Mouse (Mus musculus) small intestine, adult 2 months (tissue): ENCODE measurements around the gene Trafd1. TPM values are rescaled to one million over a fixed set of nuclear protein-coding genes. Genes with fewer than 3 reads are reported as not detected.
A peak's percentile ranks its signal among the peaks of the same experiment; 100 is the strongest.

ENCODE experiments used
- H3K27ac ChIP-seq: fragments of 200-500 bp; 2 replicates; pipeline ENCODE4 v1.5.1; 2012; ENCODE audit warnings: low read depth, low read length, control low read depth, inconsistent platforms; ENCODE audit not compliant: insufficient read depth
- H3K27me3 ChIP-seq: fragments of 200-500 bp; 2 replicates; pipeline ENCODE4 v1.6.1; 2012; ENCODE audit warnings: mild to moderate bottlenecking, moderate library complexity, low read length, inconsistent platforms; ENCODE audit not compliant: control insufficient read depth, insufficient read depth
- H3K36me3 ChIP-seq: fragments of 200-500 bp; 2 replicates; pipeline ENCODE4 v1.6.1; 2012; ENCODE audit warnings: mild to moderate bottlenecking, low read length, control low read depth, inconsistent platforms; ENCODE audit not compliant: control insufficient read depth, insufficient read depth
- H3K4me1 ChIP-seq: fragments of 200-500 bp; 2 replicates; pipeline ENCODE4 v1.6.1; 2012; ENCODE audit warnings: low read length, inconsistent platforms, mixed read lengths; ENCODE audit not compliant: control insufficient read depth, insufficient read depth, insufficient read length
- H3K4me3 ChIP-seq: fragments of 200-500 bp; 2 replicates; pipeline ENCODE4 v1.5.1; 2012; ENCODE audit warnings: low read depth, mild to moderate bottlenecking, control low read depth, inconsistent platforms, low read length, moderate library complexity
- CTCF ChIP-seq: fragments of 200-500 bp; IDR thresholded peaks from 2 replicates; pipeline ENCODE4 v1.5.1; 2012; ENCODE audit warnings: low read depth, mild to moderate bottlenecking, control low read depth, inconsistent platforms, low read length, moderate library complexity, mixed read lengths; ENCODE audit not compliant: insufficient replicate concordance, insufficient read length; ENCODE audit errors: extremely low read depth
- POLR2A ChIP-seq: fragments of 200-500 bp; IDR thresholded peaks from 2 replicates; pipeline ENCODE4 v1.6.1; 2012; ENCODE audit warnings: low read depth, mild to moderate bottlenecking, control low read depth, inconsistent platforms, low read length, moderate library complexity
- WGBS: fragments of 180-500 bp; shearing (Covaris S2); methylation state at CpG from one replicate; pipeline ENCODE4 v1.1.7; 2018; 5-methylcytosine and 5-hydroxymethylcytosine counted together
- polyA plus RNA-seq: library from polyadenylated mRNA; depleted of rRNA; stranded (reverse); fragments of >200 nt; gene quantifications from 2 replicates; pipeline ENCODE4 v1.2.3, GENCODE M21; 2012

Trafd1 gene
- polyA plus RNA-seq, 1 experiment: 108 TPM

DNA sequence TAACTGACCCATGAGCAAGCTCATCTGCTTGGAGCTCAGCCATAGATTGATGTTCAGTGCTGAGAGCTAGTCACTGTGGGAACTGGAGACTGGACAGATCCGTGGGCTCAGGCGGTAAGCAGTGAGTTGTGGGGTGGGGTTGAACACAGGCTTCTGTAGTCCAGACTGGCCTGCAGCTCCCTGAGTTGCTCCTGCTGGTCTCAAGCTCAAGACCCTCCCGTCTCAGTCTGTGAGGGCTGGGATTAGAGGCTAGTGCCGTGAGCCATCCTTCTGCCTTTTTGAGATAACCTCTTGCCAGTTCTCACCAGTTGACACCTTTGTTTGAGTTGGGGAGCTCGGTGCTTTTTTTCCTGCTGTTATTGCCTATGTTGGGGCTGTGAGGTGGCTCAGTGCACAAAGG is 15.4 kb upstream of the Trafd1 start:
- Histone ChIP-seq H3K36me3 (no peaks in the 10 kb centered on the region), H3K4me3 (no peak overlapping the region), H3K27ac (no peak overlapping the region), H3K4me1 (peaks cover 16% of the 10 kb centered on the region; the same call in 1 of the 2 replicates), H3K27me3 (no peaks in the 10 kb centered on the region)
- no peak for TF ChIP-seq CTCF
- TF ChIP-seq POLR2A: no peak
- 66% methylated on average over 5 of the region's 5 CpGs for WGBS

DNA sequence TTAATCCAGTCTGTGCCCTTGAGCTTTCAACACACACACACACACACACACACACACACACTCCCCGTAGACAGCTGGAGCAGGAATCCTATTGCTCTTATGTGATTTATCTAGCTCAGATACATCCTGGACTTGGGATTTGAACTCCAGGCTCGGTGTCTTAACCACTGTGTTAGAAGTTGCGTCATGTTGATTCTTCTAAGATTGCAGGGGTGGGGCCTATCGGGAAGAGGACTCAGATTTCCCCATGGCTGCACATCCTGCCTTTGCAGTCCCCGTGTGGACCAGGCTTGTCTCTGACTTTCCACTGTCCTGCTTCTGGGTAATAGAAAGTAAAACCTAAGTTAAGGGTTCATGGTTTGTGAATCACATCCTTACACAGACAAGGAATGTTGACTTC is 14.6 kb upstream of the Trafd1 start:
- Histone ChIP-seq H3K36me3 (no peaks in the 10 kb centered on the region), H3K27me3 (no peaks in the 10 kb centered on the region), H3K4me3 (no peak overlapping the region), H3K4me1 (peaks cover 16% of the 10 kb centered on the region; the same call in 1 of the 2 replicates), H3K27ac (0 out of 2 replicates have a peak overlapping the region, but pooled peaks have one; percentile 4)
- WGBS: 14% methylated on average over 5 of the region's 5 CpGs
- no peak for TF ChIP-seq CTCF

DNA sequence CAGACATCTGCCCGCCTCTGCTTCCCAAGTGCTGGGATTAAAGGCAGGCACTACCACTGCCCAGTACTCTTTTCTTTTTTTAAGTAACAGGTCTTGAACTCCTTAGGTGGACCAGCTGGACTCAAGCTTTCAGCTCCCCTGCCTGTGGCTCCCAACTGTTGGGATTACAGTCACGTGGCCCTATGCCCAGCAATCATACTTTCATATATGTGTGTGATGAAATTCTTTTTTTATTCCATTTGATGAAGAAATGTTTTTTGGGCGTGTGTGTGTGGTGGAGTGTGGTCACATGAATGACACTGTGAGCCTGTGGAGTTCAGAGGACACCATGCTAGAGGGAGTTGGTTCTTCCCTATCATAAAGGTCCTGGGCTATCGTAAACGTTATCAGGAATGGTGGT is 14.1 kb upstream of the Trafd1 start:
- 0 out of 2 replicates have a peak overlapping the region, but pooled peaks have one; percentile 4 for H3K27ac ChIP-seq
- peaks cover 16% of the 10 kb centered on the region; the same call in 1 of the 2 replicates for H3K4me1 ChIP-seq
- 0 out of 2 replicates have a peak overlapping the region, but pooled peaks have one; percentile 4 for H3K4me3 ChIP-seq
- no peaks in the 10 kb centered on the region for H3K27me3 ChIP-seq
- no peaks in the 10 kb centered on the region for H3K36me3 ChIP-seq
- WGBS: 38% methylated on average over 5 of the region's 5 CpGs
- TF ChIP-seq CTCF: no peak
- TF ChIP-seq POLR2A: no peak

DNA sequence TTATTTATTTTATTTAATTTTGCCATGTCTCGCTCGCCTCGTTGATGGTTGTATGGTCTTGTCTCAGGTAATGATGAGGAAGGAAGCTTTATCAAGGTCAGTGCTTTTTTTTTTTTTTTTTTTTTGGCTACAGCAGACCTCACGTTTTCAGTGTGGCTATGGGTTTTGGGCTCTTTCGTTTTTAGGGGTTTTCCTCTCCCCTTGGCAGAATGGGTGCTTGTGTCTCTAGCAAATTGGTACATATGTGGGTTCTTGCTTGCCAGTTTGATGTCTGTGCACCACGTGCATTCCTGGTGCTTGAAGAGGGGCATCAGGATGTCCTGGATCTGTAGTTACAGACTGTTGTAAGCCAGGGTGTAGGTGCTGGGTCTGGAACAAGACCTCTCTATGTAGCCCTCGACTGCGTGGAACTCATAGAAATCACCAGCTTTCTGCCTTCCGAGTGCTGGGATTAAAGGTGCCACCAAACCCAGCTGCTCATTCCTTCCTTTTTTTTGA is 13.6 kb upstream of the Trafd1 start:
- Histone ChIP-seq H3K4me3 (peak overlapping the region; percentile 4; the same call in 1 of the 2 replicates), H3K27ac (no peak overlapping the region), H3K36me3 (no peaks in the 10 kb centered on the region), H3K27me3 (no peaks in the 10 kb centered on the region), H3K4me1 (peaks cover 16% of the 10 kb centered on the region; the same call in 1 of the 2 replicates)
- 17% methylated on average over 9 of the region's 9 CpGs for WGBS
- no peak for TF ChIP-seq POLR2A
- TF ChIP-seq CTCF: no peak

DNA sequence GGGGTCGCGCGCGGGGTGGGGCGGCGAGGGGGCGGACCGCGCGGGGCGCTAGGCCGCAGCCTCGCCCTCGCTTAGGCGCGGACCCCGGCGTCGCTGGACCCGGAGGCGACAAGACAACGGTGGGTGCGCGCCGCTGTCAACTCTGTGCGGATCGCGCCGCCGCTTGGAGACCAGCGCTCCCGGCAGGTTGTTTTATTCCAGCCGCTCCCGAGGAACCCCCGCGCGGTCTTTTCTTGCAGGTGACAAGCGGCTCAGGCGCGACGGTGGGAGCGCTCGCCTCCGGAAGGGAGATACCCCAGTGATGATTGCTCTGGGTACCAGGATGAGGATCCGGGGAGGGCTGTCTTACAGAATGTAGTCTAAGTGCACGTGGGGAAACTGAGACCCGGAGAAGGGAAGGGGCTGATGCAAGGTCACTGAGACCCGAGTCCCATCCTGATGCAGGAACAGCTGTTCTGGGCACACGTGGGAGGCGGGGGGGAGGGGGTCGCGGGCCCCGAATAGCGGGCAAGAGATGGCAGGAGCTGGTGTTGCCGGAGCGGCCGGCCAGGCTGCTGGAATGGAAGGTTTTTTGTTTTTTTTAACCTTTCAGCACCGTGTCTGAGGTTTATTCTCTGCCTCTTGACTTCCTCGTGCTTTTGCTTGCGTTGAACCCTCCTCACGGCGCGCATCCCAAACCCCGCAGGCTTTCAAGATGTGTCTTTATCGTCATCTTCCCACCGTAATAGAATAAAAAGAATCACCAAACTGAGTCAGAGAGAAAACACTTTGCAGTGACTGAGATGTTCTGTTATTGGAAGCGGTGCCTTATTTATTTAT is 12.9 kb upstream of the Trafd1 start:
- Histone ChIP-seq H3K4me3 (peak overlapping the region; percentile 92), H3K36me3 (no peaks in the 10 kb centered on the region), H3K27me3 (no peaks in the 10 kb centered on the region), H3K27ac (no peak overlapping the region), H3K4me1 (peaks cover 16% of the 10 kb centered on the region; the same call in 1 of the 2 replicates)
- no peak for TF ChIP-seq POLR2A
- no peak for TF ChIP-seq CTCF
- under 1% methylated on average over 67 of the region's 67 CpGs for WGBS

DNA sequence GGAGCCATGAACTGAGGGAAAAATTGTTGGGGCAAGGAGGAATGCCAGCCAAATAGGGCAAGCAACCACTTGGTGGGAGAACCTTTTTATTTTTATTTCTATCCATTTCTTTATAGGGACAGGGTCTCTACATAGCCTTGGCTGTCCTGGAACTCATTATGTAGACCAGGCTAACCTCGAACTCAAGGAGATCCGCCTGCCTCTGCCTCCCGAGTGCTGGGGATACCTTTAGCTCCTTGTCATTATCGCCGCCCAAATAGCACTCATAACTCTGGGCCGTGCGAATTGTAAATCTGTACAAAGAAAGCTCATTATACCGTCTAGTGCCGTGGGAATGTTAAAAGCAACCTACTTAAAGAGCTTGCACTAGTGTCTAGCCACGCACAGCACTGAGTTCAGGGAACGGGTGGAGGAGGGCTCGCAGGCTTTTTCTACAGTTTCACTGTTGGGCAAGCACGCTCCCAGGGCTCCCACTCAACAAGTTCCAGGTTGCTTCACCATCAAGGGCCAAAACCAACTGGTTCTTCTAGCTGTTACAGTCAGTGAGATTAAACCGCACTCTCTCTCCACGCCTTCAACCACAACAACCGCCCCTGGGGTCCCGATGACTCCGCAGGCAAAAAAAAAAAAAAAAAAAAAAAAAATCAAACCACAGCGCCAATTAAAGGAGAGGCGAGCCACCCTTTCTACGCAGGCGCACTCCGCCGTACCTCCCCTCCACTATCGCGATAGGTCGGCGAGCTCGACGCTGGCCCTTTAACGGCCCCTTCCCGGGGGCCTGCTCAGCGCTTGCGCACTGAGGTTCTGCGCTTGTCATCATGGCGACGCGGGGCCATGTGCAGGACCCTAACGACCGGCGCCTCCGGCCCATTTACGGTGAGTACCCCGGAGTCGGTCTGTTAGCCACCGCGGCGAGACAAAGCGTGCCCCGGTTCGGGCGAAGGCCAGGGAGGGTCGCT is 12.0 kb upstream of the Trafd1 start, which contains the start of gene Naa25:
Naa25 (plus strand) TSS at position 750 of the 959 bp plus-strand sequence.
- H3K27me3 ChIP-seq: no peaks in the 10 kb centered on the region
- H3K4me1 ChIP-seq: peaks cover 16% of the 10 kb centered on the region; the same call in 1 of the 2 replicates
- peak within 1 kb of the TSS; percentile 69 for H3K27ac ChIP-seq
- peak within 1 kb of the TSS; percentile 92 for H3K4me3 ChIP-seq
- 5% methylated on average over 53 of the region's 53 CpGs for WGBS
- peak; percentile 68; the same call in 1 of the 2 replicates for TF ChIP-seq POLR2A
- TF ChIP-seq CTCF: peak; percentile 3; the same call in 1 of the 2 replicates
- no peaks in the 10 kb centered on the region for H3K36me3 ChIP-seq
